Mouse (Mus musculus) c-Kit-negative CD71-positive TER-119-positive erythroid progenitor cells, embryonic 14.5 days (primary cell): ENCODE results near the gene Il17c.

ENCODE experiments used
- DNase-seq: peaks from one replicate; pipeline ENCODE4 v3.0.0-alpha.2; 2013; ENCODE audit warnings: low read depth, low spot score

The Il17c gene

DNA sequence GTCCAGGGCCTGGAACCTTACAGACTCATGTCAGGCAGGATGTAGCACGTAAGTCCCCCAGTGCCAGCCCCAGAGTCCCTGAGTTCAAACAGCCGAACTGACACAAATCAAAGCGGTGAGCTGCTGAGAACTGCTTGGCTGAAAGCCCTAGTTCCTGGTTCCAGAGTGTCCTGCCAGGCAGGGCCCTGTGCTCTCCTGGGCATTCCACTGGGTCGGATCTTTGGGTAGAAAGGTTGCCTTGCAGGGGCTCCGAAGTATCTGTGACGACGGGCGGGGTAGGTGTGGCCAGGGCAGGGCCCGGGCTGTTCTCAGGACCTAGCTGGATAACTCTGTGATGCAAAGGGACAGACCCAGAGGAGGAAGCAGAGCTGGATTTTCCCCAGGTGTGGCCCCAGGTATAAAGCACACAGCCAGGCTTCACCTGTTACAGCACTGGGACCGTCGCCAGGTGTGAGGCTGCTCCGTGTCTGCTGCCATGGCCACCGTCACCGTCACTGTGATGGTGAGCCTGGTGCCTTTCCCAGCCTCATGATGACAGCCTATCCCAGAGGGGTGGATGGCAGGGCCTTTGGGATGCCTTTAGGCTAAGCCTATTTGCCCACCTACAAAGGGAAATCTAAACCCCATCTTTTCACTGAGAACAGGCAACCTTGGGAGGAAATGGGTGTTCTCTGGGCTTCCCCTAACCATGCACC, at the start of gene Il17c:
Il17c (plus strand) TSS at position 645 of the 695 bp plus-strand sequence.
- DNase-seq: no peak

DNA sequence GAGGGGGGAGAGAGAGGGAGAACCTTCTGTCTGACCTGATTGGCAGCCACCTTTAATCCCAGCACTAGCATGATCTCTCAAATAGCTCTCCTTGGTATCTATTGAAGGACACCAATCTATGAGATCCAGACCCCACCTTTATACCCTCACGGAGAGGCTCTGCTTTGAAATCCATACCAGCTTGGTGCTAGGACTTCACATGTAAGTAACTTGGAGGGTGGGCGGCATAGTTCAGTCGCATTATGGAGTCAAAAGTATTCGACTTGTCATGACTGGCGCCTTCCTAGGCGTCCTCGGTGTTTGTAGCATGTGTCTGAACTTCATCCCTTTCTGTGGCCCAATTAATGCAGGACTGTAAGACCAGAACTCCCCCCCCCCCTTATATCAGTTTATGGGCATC, 46.5 kb upstream of the Il17c start:
- no peak for DNase-seq

- no peak for DNase-seq
Observed at GRCm38 (mm10) chr8:122375751-122376364, 46.0 kb upstream of the Il17c start.

GRCm38 (mm10) chr8:122376365-122377231, 45.2 kb upstream of the Il17c start, which contains the start of gene Zc3h18:
Gene Zc3h18 (plus strand): TSS chr8:122376609.
- peak; percentile 98 for DNase-seq

GRCm38 (mm10) chr8:122383039-122383438, 38.8 kb upstream of the Il17c start:
- DNase-seq: no peak

DNA sequence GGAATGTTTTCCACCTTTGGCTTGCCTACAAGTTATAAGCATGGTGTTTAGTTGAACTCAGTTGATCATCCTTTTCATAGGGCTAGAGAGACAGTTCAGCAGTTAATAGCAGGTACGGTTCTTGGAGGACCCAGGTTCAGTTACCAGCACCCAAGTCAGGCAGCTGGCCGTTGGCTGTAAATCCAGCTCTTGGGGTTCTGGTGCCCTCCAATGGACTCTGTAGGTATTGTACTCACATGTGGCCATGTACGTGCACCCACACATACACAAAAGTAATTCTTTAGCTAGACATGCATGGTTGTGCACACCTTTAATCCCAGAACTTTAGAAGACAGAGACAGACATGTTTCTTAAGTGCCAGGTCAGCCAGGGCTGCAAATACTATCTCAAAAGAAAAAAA, 32.5 kb upstream of the Il17c start:
- no peak for DNase-seq

GRCm38 (mm10) chr8:122390758-122391157, 31.1 kb upstream of the Il17c start:
- DNase-seq: no peak

DNA sequence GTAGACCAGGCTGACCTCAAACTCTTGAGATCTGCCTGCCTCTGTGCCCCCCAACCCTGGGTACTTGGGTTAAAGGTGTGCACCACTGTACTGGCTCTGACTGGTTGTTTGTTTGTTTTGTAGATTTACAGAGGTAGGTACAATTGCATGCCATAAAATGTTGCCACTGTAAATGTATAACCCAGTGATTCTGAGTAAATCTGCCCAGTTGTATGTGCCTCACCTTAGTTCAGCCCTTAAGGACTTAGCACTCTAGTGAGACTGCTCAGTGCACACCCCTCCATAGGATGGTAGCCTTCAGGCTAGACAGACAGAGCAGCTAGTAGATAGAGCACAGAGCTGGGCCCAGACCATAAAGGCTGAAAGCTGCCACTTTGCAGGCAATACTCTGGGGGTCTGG, 28.1 kb upstream of the Il17c start:
- no peak for DNase-seq

GRCm38 (mm10) chr8:122395291-122395690, 26.5 kb upstream of the Il17c start:
- no peak for DNase-seq

- DNase-seq: no peak
Observed at GRCm38 (mm10) chr8:122398186-122398585, 23.6 kb upstream of the Il17c start.

DNA sequence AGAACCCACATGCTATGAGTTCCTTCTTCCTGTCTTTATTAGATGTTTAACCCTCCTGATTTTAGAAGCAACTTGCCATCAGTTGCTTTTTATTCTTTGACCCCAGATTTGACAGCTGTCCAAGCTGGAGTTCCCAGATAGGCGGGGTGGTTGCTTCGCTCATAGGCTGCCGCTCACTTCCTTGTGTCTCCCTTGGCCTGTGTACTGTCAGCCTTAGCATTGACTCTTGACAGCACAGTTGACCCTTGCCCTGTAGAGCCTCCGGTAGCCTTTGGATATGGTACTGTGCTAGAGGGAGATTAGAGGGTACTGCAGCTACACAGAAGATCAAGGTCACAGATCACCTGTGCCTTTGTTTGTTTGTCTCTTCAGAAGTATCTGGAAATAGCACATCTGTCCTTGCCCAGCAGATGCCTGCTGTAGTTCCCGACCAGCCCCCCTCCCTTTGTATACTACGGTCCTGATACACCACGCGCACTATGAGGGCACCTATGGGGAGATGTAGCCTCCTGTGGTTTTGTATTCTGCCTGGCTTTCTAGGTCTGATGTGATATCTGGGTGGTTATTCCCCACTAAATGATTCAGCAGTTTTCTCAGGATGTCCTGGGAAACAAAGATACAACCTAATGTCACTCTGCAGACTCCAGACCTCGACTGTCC, 16.5 kb upstream of the Il17c start:
- no peak for DNase-seq

GRCm38 (mm10) chr8:122407678-122408077, 14.1 kb upstream of the Il17c start:
- DNase-seq: no peak

GRCm38 (mm10) chr8:122414311-122414710, 7.5 kb upstream of the Il17c start:
- no peak for DNase-seq

DNA sequence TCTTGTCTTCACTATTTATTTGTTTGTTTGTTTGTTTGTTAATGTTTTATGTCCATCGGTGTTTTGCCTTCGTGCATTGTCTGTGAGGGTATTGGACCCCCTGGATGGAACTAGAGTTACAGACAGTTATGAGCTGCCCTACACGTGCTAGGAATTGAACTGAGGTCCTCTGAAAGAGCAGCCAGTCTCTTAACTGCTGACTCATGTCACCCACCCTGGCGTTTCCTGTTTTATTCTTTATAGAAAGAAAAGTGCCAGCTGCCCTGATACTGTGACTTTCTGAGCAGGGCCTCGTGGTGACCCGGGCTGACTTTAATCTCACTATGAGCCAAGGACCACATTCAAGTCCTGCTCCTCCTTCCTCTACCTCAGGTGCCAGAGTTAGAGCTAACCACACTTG, 6.3 kb upstream of the Il17c start:
- DNase-seq: no peak

DNA sequence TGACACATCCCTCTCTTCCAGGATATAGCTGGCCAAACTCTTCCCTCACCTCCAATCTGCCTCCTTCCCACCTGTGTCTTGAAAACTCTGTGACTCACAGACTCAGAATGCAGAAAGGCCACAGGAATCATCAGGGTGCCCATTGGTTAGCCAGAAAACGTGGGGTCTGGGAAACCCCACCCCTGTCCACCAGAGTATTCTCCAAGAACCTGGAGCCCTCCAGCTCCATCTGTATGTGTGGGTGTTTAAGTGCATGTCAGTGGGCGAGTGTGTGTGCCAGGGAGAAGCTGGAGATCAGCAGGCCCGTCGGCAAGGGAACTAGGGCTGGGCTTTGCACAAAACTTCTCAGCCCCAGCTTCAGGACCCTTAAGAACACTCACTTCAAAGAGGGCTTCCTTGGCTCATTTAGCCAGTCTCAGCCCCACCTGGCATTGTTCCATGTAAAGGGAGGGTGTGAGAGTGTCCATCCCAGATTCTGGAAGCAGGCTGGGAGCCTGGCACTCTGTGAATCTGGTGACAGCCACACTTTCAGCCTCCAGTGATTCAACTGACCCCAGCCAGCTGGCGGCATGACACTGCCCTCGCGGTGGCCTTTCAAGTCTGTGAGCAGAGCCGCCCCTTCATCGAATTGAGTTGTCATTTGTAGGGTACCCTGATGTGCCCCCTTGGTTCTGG, 1.8 kb upstream of the Il17c start:
- no peak for DNase-seq

DNA sequence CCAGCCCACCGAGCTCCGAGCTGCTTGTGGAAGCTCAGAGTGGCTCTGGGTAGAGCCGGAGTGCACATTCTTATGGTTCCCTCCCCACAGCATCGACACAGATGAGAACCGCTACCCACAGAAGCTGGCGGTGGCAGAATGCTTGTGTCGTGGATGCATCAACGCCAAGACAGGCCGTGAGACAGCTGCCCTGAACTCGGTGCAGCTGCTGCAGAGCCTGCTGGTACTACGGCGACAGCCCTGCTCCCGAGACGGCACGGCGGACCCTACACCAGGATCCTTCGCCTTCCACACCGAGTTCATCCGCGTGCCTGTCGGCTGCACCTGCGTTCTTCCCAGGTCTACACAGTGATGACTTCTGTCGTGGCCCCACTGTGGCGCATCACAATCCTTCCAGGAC, 1.4 kb downstream of the Il17c start:
- no peak for DNase-seq

GRCm38 (mm10) chr8:122423659-122424058, 1.8 kb downstream of the Il17c start:
- DNase-seq: no peak

GRCm38 (mm10) chr8:122426145-122426544, 4.3 kb downstream of the Il17c start:
- DNase-seq: no peak

DNA sequence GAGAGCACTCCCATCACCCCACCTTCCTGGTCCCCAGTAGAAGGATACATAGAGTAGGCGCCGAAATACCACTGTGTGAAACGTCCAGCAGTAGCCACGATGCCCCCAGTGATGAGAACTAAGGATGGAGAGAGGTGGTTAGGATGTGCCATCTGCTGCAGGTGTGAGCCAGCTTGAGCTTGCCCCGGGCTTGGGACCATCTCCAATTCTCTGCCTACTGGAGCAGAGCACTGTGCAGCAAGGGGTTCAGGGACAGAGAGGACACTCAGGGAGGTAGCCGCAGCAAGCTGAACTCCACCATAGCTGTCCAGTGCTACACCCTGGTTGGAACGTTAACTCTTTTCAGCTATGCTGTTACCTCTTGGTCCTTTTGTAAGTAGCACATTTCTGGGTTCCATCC, 5.8 kb downstream of the Il17c start:
- DNase-seq: no peak

GRCm38 (mm10) chr8:122428163-122428562, 6.3 kb downstream of the Il17c start:
- no peak for DNase-seq

GRCm38 (mm10) chr8:122430058-122430636, 8.3 kb downstream of the Il17c start:
- DNase-seq: no peak
